Mouse (Mus musculus) embryonic facial prominence, embryonic 15.5 days (tissue): ENCODE results near the gene Gm10697. TPM values are rescaled to one million over a fixed set of nuclear protein-coding genes. Genes with fewer than 3 reads are reported as not detected.
"Not testable (repeated sequence)": the region's sequence is repeated elsewhere in the genome, so short reads cannot be mapped to it uniquely, and the experiment has no call there.

ENCODE experiments used
- ATAC-seq: fragments of 200-750 bp; cut with Nextera tagmentation; 2 replicates; pipeline ENCODE4 v1.8.0; 2017; ENCODE audit warnings: low read depth, moderate TSS enrichment; ENCODE audit not compliant: insufficient number of reproducible peaks, low FRiP score, low TSS enrichment
- H3K27ac ChIP-seq: fragments of 300-500 bp; sonication (generic); replicated peaks from 2 replicates; pipeline ENCODE4 v1.5.1; 2015; ENCODE audit warnings: mild to moderate bottlenecking, inconsistent platforms
- H3K27me3 ChIP-seq: fragments of 300-500 bp; sonication (generic); 2 replicates; pipeline ENCODE4 v1.6.1; 2015; ENCODE audit warnings: inconsistent platforms
- H3K36me3 ChIP-seq: fragments of 300-500 bp; sonication (generic); 2 replicates; pipeline ENCODE4 v1.6.1; 2015; ENCODE audit warnings: mild to moderate bottlenecking, inconsistent platforms
- H3K4me1 ChIP-seq: fragments of 300-500 bp; sonication (generic); 2 replicates; pipeline ENCODE4 v1.6.1; 2015; ENCODE audit warnings: inconsistent platforms
- H3K4me2 ChIP-seq: fragments of 300-500 bp; sonication (generic); replicated peaks from 2 replicates; pipeline ENCODE4 v1.6.1; 2015; ENCODE audit warnings: mild to moderate bottlenecking, inconsistent platforms
- H3K4me3 ChIP-seq: fragments of 300-500 bp; sonication (generic); replicated peaks from 2 replicates; pipeline ENCODE4 v1.5.1; 2015; ENCODE audit warnings: mild to moderate bottlenecking, inconsistent platforms
- H3K9ac ChIP-seq: fragments of 300-500 bp; sonication (generic); 2 replicates; pipeline ENCODE4 v1.6.1; 2015; ENCODE audit warnings: inconsistent platforms
- H3K9me3 ChIP-seq: fragments of 300-500 bp; sonication (generic); replicated peaks from 2 replicates; pipeline ENCODE4 v1.6.1; 2016; ENCODE audit warnings: inconsistent platforms
- WGBS: fragments of 180-500 bp; shearing (Covaris S2); methylation state at CpG from one replicate; pipeline ENCODE4 v1.1.7; 2015; 5-methylcytosine and 5-hydroxymethylcytosine counted together
- polyA plus RNA-seq: library from polyadenylated mRNA; unstranded; fragments of >200 nt; fragmentation: Nextera tagmentation; extraction: Ambion mirVana; gene quantifications from 2 replicates; pipeline ENCODE4 v1.2.1, GENCODE M21; 2015

Gm10697 gene
- not detected in 2 replicates for polyA plus RNA-seq

DNA sequence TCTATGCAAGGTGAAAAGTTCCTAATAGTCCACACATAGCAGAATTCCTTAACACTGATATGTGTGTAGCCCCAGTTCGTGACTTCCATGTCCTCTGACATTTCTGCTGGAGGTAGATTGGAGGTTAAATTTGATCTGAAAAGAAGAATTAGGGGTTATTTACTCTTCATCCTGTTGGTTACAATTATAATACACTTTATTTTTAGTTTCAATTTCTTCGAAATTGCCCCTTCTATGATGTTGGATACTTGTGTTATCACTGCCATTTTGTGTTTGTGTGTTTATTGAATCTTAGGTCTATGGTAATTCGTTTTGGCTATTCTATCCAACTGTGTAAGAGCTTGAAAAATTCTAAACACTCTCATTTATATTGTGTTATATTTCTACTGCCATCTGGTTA, at the start of gene Gm10697:
Gene Gm10697, minus strand, starts transcription at position 101 of the 400 bp plus-strand sequence.
- not testable (repeated sequence) for H3K4me1 ChIP-seq, H3K27ac ChIP-seq, H3K36me3 ChIP-seq, H3K4me2 ChIP-seq, H3K27me3 ChIP-seq, ATAC-seq, H3K9ac ChIP-seq, H3K4me3 ChIP-seq, H3K9me3 ChIP-seq
- WGBS = 84% methylated on average over 2 of the region's 3 CpGs

- ATAC-seq, H3K27ac ChIP-seq, H3K9me3 ChIP-seq, H3K4me2 ChIP-seq, H3K27me3 ChIP-seq, H3K4me1 ChIP-seq, H3K4me3 ChIP-seq, H3K36me3 ChIP-seq, H3K9ac ChIP-seq: not testable (repeated sequence)
- WGBS = 56% methylated on average over 1 of the region's 1 CpGs
These were observed 42.6 kb upstream of the Gm10697 start for GRCm38 (mm10) chr3:94115071-94115470.

- H3K9me3 ChIP-seq, ATAC-seq, H3K36me3 ChIP-seq, H3K9ac ChIP-seq, H3K27me3 ChIP-seq, H3K27ac ChIP-seq, H3K4me2 ChIP-seq, H3K4me3 ChIP-seq, H3K4me1 ChIP-seq: not testable (repeated sequence)
- 78% methylated on average over 2 of the region's 3 CpGs for WGBS
These were observed 17.7 kb downstream of the Gm10697 start, which contains the start of gene Gm9125 for GRCm38 (mm10) chr3:94054785-94055184. Gene Gm9125 (minus strand): TSS chr3:94054885.

- H3K9me3 ChIP-seq, H3K4me2 ChIP-seq, ATAC-seq, H3K9ac ChIP-seq, H3K27ac ChIP-seq, H3K27me3 ChIP-seq, H3K36me3 ChIP-seq, H3K4me1 ChIP-seq, H3K4me3 ChIP-seq: not testable (repeated sequence)
- WGBS = 43% methylated on average over 1 of the region's 5 CpGs
These were observed 22.8 kb downstream of the Gm10697 start for GRCm38 (mm10) chr3:94049566-94050121.

DNA sequence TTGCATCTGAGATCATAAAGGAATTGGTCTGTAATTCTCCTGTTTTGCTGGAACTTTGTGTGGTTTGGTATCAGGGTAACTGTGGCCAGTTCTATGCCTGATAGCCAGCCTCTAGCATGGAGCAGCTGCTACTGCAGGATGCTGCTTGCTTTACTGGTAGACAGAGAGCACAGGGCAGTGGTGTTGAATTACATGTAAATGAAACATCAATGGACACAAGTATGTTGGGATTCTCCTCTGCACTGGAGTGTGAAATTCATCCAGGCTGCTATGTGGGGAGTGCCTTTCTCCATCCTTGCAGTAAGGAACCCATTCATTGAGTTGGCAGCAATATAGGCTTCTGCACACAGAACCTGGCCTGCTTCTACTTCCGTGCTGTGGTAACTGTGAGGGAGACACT, 34.2 kb downstream of the Gm10697 start:
- not testable (repeated sequence) for H3K27me3 ChIP-seq, H3K4me1 ChIP-seq, ATAC-seq, H3K9me3 ChIP-seq, H3K4me2 ChIP-seq, H3K4me3 ChIP-seq, H3K9ac ChIP-seq, H3K36me3 ChIP-seq, H3K27ac ChIP-seq
- 74% methylated on average over 1 of the region's 1 CpGs for WGBS

- H3K27ac ChIP-seq, H3K36me3 ChIP-seq, H3K4me3 ChIP-seq, H3K9me3 ChIP-seq, H3K4me1 ChIP-seq, ATAC-seq, H3K9ac ChIP-seq, H3K4me2 ChIP-seq, H3K27me3 ChIP-seq: not testable (repeated sequence)
- 96% methylated on average over 18 of the region's 18 CpGs for WGBS
These were observed 38.0 kb downstream of the Gm10697 start for GRCm38 (mm10) chr3:94034400-94034799.

Other genes with a start within 250 kb of the Gm10697 start
- not detected in 2 replicates for gene Tdpoz3, start 246.6 kb downstream of the Gm10697 start, polyA plus RNA-seq
- gene Gm9117, start 129.1 kb downstream of the Gm10697 start, polyA plus RNA-seq = not detected in 2 replicates
- not detected in 2 replicates for gene Tdpoz5, start 111.3 kb downstream of the Gm10697 start, polyA plus RNA-seq
- gene Gm9125, start 17.8 kb downstream of the Gm10697 start, polyA plus RNA-seq = not detected in 2 replicates
- not detected in 2 replicates for gene Gm10696, start 105.5 kb upstream of the Gm10697 start, polyA plus RNA-seq
- gene Gm5286, start 124.1 kb upstream of the Gm10697 start, polyA plus RNA-seq = not detected in 2 replicates
- gene Gm4778, start 191.4 kb upstream of the Gm10697 start, polyA plus RNA-seq = not detected in 2 replicates
- gene Them4, start 237.4 kb upstream of the Gm10697 start, polyA plus RNA-seq = 10.1 and 11.2 TPM in 2 replicates